ENCODE assay signal across 8 mouse cellular contexts in the genomic region with DNA sequence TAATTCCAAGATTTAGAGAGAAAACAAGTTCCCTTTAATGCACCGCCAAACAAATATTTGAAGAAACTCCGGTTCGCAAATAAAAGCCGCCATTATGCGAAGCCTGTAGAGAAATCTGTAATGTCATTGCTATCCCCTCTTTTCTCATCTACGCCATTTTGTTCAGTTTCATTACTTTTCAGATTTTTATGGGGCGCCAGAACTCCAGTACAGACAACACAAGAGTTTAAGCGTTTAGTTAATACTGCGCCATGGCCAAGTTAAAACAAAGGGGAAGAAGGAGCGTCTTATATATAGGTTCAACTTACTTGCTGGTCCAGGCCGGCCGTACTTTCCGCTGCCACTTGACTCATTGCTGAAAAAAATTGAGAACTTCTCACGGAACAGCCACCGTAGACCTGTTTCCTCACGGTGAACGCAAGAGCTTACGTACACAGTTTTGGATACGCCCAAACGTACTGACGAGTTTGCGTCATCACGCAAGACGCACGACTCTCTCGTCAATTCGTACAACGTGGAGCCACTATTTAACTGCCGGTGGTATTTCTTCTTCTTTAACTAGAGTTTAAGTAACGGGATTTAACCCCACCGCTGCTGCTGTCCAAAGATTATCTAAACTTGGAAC. TPM values are rescaled to one million over a fixed set of nuclear protein-coding genes. Genes with fewer than 3 reads are reported as not detected.
DNase-seq lines count a peak whose midpoint lies in the region; ATAC-seq and TF ChIP-seq lines count a peak whose summit lies in the region.

A gene (minus strand): TSS at position 459 of the 625 bp plus-strand sequence.

- H3K9ac ChIP-seq in kidney, embryonic 15.5 days: 0 out of 2 replicates have a peak within 1 kb of the TSS, but pooled peaks have one; percentile 10
- peak within 1 kb of the TSS; percentile 34; the same call in 1 of the 2 replicates for H3K9ac ChIP-seq in lung, postnatal 0 days (replicated peaks; ENCODE audit: low read depth)

- no peaks in the 10 kb centered on the region for H3K27me3 ChIP-seq in embryonic facial prominence, embryonic 10.5 days (replicated peaks; ENCODE audit: low read depth, poor library complexity, severe bottlenecking)
- no peaks in the 10 kb centered on the region for H3K27me3 ChIP-seq in kidney, embryonic 15.5 days
- H3K27me3 ChIP-seq in lung, postnatal 0 days (replicated peaks; ENCODE audit: insufficient read depth, low read length): no peaks in the 10 kb centered on the region

- DNase-seq in Muller cell, postnatal 12 days (ENCODE audit: inconsistent ontology term): peak; percentile 45
- peak; percentile 64 for DNase-seq in embryonic facial prominence, embryonic 10.5 days (ENCODE audit: low spot score)
- peak; percentile 82 for DNase-seq in heart, adult 8-10 months (ENCODE audit: low spot score)
- DNase-seq in lung, postnatal 0 days (ENCODE audit: low spot score): peak; percentile 78
- no peak for DNase-seq in ovary, adult 18-20 months (ENCODE audit: low spot score)

- peak within 1 kb of the TSS; percentile 52 for H3K4me3 ChIP-seq in embryonic facial prominence, embryonic 10.5 days
- peak within 1 kb of the TSS; percentile 46 for H3K4me3 ChIP-seq in kidney, embryonic 15.5 days (replicated peaks)
- peak within 1 kb of the TSS; percentile 38 for H3K4me3 ChIP-seq in lung, postnatal 0 days (ENCODE audit: low read depth, low read length)
- H3K4me3 ChIP-seq in olfactory bulb, adult 2 months (ENCODE audit: insufficient read depth, low read depth, low read length): peak within 1 kb of the TSS; percentile 51

- no peaks in the 10 kb centered on the region for H3K4me1 ChIP-seq in embryonic facial prominence, embryonic 10.5 days
- no peaks in the 10 kb centered on the region for H3K4me1 ChIP-seq in kidney, embryonic 15.5 days
- no peaks in the 10 kb centered on the region for H3K4me1 ChIP-seq in lung, postnatal 0 days (ENCODE audit: insufficient read depth, low read depth, low read length)
- no peaks in the 10 kb centered on the region for H3K4me1 ChIP-seq in olfactory bulb, adult 2 months (ENCODE audit: control insufficient read depth, insufficient read depth, low read length)

- ATAC-seq in CD4-positive, CD25-positive, alpha-beta regulatory T cell, adult 4 months: peak; percentile 95
- peak; percentile 93 for ATAC-seq in kidney, embryonic 15.5 days (replicated peaks; ENCODE audit: low FRiP score)
- ATAC-seq in lung, postnatal 0 days: peak; percentile 98

- H3K27ac ChIP-seq in embryonic facial prominence, embryonic 10.5 days (replicated peaks): peak within 1 kb of the TSS; percentile 57; the same call in 1 of the 2 replicates
- peak within 1 kb of the TSS; percentile 67 for H3K27ac ChIP-seq in kidney, embryonic 15.5 days
- H3K27ac ChIP-seq in lung, postnatal 0 days (ENCODE audit: low read length): peak within 1 kb of the TSS; percentile 69; the same call in 1 of the 2 replicates
- H3K27ac ChIP-seq in olfactory bulb, adult 2 months (ENCODE audit: insufficient read depth, low read depth, low read length): peak within 1 kb of the TSS; percentile 78

- no peaks in the 10 kb centered on the region for H3K36me3 ChIP-seq in embryonic facial prominence, embryonic 10.5 days (replicated peaks)
- H3K36me3 ChIP-seq in kidney, embryonic 15.5 days: no peaks in the 10 kb centered on the region
- no peaks in the 10 kb centered on the region for H3K36me3 ChIP-seq in lung, postnatal 0 days (ENCODE audit: insufficient read depth, low read length)

- H3K9me3 ChIP-seq in embryonic facial prominence, embryonic 10.5 days: no peaks in the 10 kb centered on the region
- H3K9me3 ChIP-seq in kidney, embryonic 15.5 days (replicated peaks): no peaks in the 10 kb centered on the region
- no peaks in the 10 kb centered on the region for H3K9me3 ChIP-seq in lung, postnatal 0 days (ENCODE audit: low read length)

- no peak for TF ChIP-seq CTCF in lung, postnatal 0 days (IDR thresholded peaks at IDR 0.05)
- TF ChIP-seq CTCF in olfactory bulb, adult 2 months (IDR thresholded peaks at IDR 0.05; ENCODE audit: insufficient read depth, low read depth, low read length): no peak

- TF ChIP-seq POLR2A in olfactory bulb, adult 2 months (IDR thresholded peaks at IDR 0.05; ENCODE audit: insufficient read depth, low read depth, low read length): no peak

- WGBS in embryonic facial prominence, embryonic 10.5 days: 1% methylated on average over 31 of the region's 31 CpGs
- 2% methylated on average over 31 of the region's 31 CpGs for WGBS in kidney, embryonic 15.5 days
- WGBS in lung, postnatal 0 days: 6% methylated on average over 30 of the region's 31 CpGs
- 4% methylated on average over 31 of the region's 31 CpGs for WGBS in olfactory bulb, adult 2 months

- no peak within 1 kb of the TSS for H3K4me2 ChIP-seq in kidney, embryonic 15.5 days
- peak within 1 kb of the TSS; percentile 5; the same call in 1 of the 2 replicates for H3K4me2 ChIP-seq in lung, postnatal 0 days (replicated peaks; ENCODE audit: low read depth, low read length)

- no peak for TF ChIP-seq EP300 in lung, postnatal 0 days (IDR thresholded peaks at IDR 0.05)

RNA-seq across cellular contexts. Expression of the gene that starts here (rescaled TPM):
- polyA plus RNA-seq in CD4-positive, CD25-positive, alpha-beta regulatory T cell, adult 4 months (2017; shearing (Covaris generic)): 100 to 1,000 TPM; 102 to 140 TPM
- polyA plus RNA-seq in embryonic facial prominence, embryonic 10.5 days (2016; fragmentation: Nextera tagmentation; extraction: Ambion mirVana): 16.3 and 17.5 TPM in 2 replicates
- total RNA-seq in heart, adult 8-10 months (2022): 10 to 100 TPM in 2 of 4 experiments, under 1 TPM in 2; 0.12 to 69.5 (median 30.5) TPM
- 25.0 and 29.8 TPM in 2 replicates for polyA plus RNA-seq in kidney, embryonic 15.5 days (2015; fragmentation: Nextera tagmentation; extraction: Ambion mirVana)
- not detected in 2 replicates for polyA plus RNA-seq in lung, postnatal 0 days (2015; fragmentation: Nextera tagmentation; extraction: Ambion mirVana)
- not detected in 2 replicates for polyA plus RNA-seq in olfactory bulb, adult 2 months (2012; ENCODE audit: insufficient read depth, insufficient read length, low replicate concordance, missing spikeins)
